Mouse (Mus musculus) midbrain, postnatal 0 days (tissue): ENCODE results near the gene Npm1. TPM values are rescaled to one million over a fixed set of nuclear protein-coding genes. Genes with fewer than 3 reads are reported as not detected.

Experiments used
- ATAC-seq: fragments of 200-750 bp; cut with Nextera tagmentation; 2 replicates; pipeline ENCODE4 v1.8.0; 2017; ENCODE audit warnings: moderate number of reproducible peaks, mild to moderate bottlenecking, moderate TSS enrichment, moderate library complexity; ENCODE audit not compliant: low FRiP score
- DNase-seq: peaks from one replicate; pipeline ENCODE4 v3.0.0-alpha.2; 2015; ENCODE audit warnings: low spot score
- H3K27ac ChIP-seq: fragments of 300-500 bp; sonication (generic); 2 replicates; pipeline ENCODE4 v1.5.1; 2014; ENCODE audit warnings: low read depth, mild to moderate bottlenecking, low read length, mixed read lengths
- H3K27me3 ChIP-seq: fragments of 300-500 bp; sonication (generic); 2 replicates; pipeline ENCODE4 v1.6.1; 2014; ENCODE audit warnings: low read length, control low read depth, mixed read lengths; ENCODE audit not compliant: insufficient read depth
- H3K36me3 ChIP-seq: fragments of 300-500 bp; sonication (generic); 2 replicates; pipeline ENCODE4 v1.6.1; 2014; ENCODE audit warnings: low read length, control low read depth, mixed read lengths; ENCODE audit not compliant: insufficient read depth
- H3K4me1 ChIP-seq: fragments of 300-500 bp; sonication (generic); 2 replicates; pipeline ENCODE4 v1.6.1; 2014; ENCODE audit warnings: mild to moderate bottlenecking, control low read depth, antibody characterized with exemption, low read length, mixed read lengths; ENCODE audit not compliant: insufficient read depth
- H3K4me2 ChIP-seq: fragments of 300-500 bp; sonication (generic); 2 replicates; pipeline ENCODE4 v1.6.1; 2014; ENCODE audit warnings: low read depth, mild to moderate bottlenecking, low read length, mixed read lengths; ENCODE audit not compliant: poor library complexity, severe bottlenecking
- H3K4me3 ChIP-seq: fragments of 300-500 bp; sonication (generic); 2 replicates; pipeline ENCODE4 v1.5.1; 2014; ENCODE audit warnings: low read depth, mild to moderate bottlenecking, low read length, moderate library complexity
- H3K9ac ChIP-seq: fragments of 300-500 bp; sonication (generic); replicated peaks from 2 replicates; pipeline ENCODE4 v1.6.1; 2014; ENCODE audit warnings: mild to moderate bottlenecking, low read length, moderate library complexity, mixed read lengths; ENCODE audit not compliant: poor library complexity, severe bottlenecking
- H3K9me3 ChIP-seq: fragments of 300-500 bp; sonication (generic); 2 replicates; pipeline ENCODE4 v1.6.1; 2016; ENCODE audit warnings: low read length, control low read depth
- CTCF ChIP-seq: IDR thresholded peaks from 2 replicates; pipeline ENCODE4 v1.5.1; 2016; ENCODE audit warnings: antibody characterized with exemption, mild to moderate bottlenecking
- WGBS: fragments of 180-500 bp; shearing (Covaris S2); extraction: QIAGEN DNeasy Blood & Tissue Kit; methylation state at CpG from one replicate; pipeline ENCODE4 v1.1.7; 2014; 5-methylcytosine and 5-hydroxymethylcytosine counted together
- polyA plus RNA-seq: library from polyadenylated mRNA; unstranded; fragments of >200 nt; fragmentation: Nextera tagmentation; extraction: Ambion mirVana; gene quantifications from 2 replicates; pipeline ENCODE4 v1.2.1, GENCODE M21; 2015
- total RNA-seq: library from RNA; depleted of rRNA; stranded (reverse); fragments of >200 nt; gene quantifications from 2 replicates; pipeline ENCODE4 v1.2.3, GENCODE M21; 2014

Gene Npm1
- total and polyA plus RNA-seq, 2 experiments from 2014 or later, result 303 to 334 TPM

- peaks cover 29% of the 10 kb centered on the region for H3K36me3 ChIP-seq
- H3K27me3 ChIP-seq, result no peaks in the 10 kb centered on the region
- 92% methylated on average over 3 of the region's 3 CpGs for WGBS
- H3K4me2 ChIP-seq, result no peak overlapping the region
- H3K4me3 ChIP-seq, result no peak overlapping the region
- H3K27ac ChIP-seq, result no peak overlapping the region
- DNase-seq, result no peak
- TF ChIP-seq CTCF, result no peak
- ATAC-seq, result no peak
- H3K4me1 ChIP-seq, result no peaks in the 10 kb centered on the region
- H3K9ac ChIP-seq, result no peak overlapping the region
- no peaks in the 10 kb centered on the region for H3K9me3 ChIP-seq
Measured at GRCm38 (mm10) chr11:33154459-33154858, 8.5 kb downstream of the Npm1 start.

DNA sequence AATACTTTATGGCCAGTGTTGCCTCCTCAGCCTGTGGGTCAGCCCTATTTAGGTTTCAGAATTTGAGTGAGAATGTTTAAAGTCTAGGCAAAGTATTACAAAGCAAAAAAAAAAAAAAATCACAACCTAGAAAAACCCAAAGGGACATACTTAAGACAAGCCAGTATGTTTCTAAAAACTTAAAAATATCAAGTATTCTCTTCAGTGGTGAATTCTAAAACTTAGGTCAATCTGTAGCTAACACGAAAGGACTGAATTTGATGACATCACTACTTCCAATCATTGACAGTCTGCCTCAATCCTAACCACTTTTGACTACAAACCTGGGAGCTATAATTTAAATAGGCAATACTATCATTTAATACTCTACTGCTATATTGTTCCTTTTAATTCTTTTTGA is 10.0 kb downstream of the Npm1 start:
- no peaks in the 10 kb centered on the region for H3K4me1 ChIP-seq
- H3K27me3 ChIP-seq, result no peaks in the 10 kb centered on the region
- no peak overlapping the region for H3K27ac ChIP-seq
- ATAC-seq (no peak), DNase-seq (no peak)
- H3K9ac ChIP-seq, result no peak overlapping the region
- TF ChIP-seq CTCF, result no peak
- H3K9me3 ChIP-seq, result no peaks in the 10 kb centered on the region
- H3K4me2 ChIP-seq, result no peak overlapping the region
- 96% methylated on average over 1 of the region's 1 CpGs for WGBS
- peaks cover 27% of the 10 kb centered on the region for H3K36me3 ChIP-seq
- no peak overlapping the region for H3K4me3 ChIP-seq

- no peak for ATAC-seq
- TF ChIP-seq CTCF, result no peak
- 79% methylated on average over 4 of the region's 4 CpGs for WGBS
Measured at GRCm38 (mm10) chr11:33151780-33152145, 11.2 kb downstream of the Npm1 start.

DNA sequence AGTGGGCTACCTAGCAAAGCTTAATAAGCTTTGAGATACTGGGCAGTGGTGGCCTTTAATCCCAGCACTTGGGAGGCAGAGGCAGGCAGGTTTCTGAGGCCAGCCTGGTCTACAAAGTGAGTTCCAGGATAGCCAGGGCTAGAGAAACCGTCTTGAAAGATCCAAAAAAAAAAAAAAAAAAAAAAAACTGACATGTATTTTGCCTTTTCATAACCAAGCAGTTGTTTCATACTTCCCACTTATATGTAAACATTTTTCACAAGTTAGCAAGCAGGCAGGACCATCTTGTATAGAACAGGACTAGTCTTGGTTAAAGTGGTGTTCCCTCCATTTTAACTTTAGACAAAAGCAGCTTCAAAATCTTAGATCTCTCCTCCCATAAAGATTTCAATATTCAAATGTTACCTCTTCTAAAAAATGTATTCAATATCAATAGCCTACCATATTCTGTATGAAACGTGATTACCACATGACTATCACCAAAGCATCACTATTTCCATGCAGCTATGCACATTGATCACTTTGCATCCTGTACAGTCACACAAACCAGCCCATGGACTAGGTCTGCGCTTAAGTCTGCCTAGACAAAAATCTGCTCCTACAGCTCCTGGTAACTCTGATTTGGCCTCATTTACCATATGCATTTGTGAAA is 11.8 kb downstream of the Npm1 start:
- no peak for TF ChIP-seq CTCF
- H3K4me3 ChIP-seq, result no peak overlapping the region
- peaks cover 24% of the 10 kb centered on the region for H3K36me3 ChIP-seq
- no peak overlapping the region for H3K27ac ChIP-seq
- no peak overlapping the region for H3K9ac ChIP-seq
- 82% methylated on average over 3 of the region's 3 CpGs for WGBS
- no peaks in the 10 kb centered on the region for H3K9me3 ChIP-seq
- H3K27me3 ChIP-seq, result no peaks in the 10 kb centered on the region
- no peak for DNase-seq
- no peaks in the 10 kb centered on the region for H3K4me1 ChIP-seq
- no peak overlapping the region for H3K4me2 ChIP-seq
- no peak for ATAC-seq

More at GRCm38 (mm10) chr11:33151780-33152145, 11.2 kb downstream of the Npm1 start:
- H3K9ac ChIP-seq, result no peak overlapping the region
- no peak overlapping the region for H3K4me3 ChIP-seq
- H3K4me1 ChIP-seq, result no peaks in the 10 kb centered on the region
- DNase-seq, result no peak
- H3K27ac ChIP-seq, result no peak overlapping the region
- H3K36me3 ChIP-seq, result peaks cover 24% of the 10 kb centered on the region
- no peaks in the 10 kb centered on the region for H3K27me3 ChIP-seq
- no peak overlapping the region for H3K4me2 ChIP-seq
- H3K9me3 ChIP-seq, result no peaks in the 10 kb centered on the region

DNA sequence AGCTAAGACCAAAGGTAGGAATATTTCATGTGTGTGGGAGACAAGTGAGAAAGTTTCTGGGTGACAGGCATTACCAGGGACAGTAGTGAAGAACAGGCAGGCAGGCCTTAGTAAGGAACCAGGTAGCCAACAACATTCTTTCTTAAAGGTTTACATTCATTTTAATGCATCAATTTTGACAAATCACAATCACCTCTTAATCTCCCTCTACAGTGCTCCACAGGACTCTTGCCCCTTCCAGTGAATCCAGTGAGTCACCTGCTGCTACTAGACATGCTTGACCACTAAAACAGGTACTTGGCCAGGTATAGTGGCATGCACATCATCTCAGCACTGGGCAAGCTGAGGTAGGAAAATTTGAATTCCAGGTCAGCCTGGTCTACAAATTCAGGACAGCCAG is 12.6 kb downstream of the Npm1 start:
- H3K27ac ChIP-seq, result no peak overlapping the region
- H3K4me2 ChIP-seq, result no peak overlapping the region
- H3K9me3 ChIP-seq, result no peaks in the 10 kb centered on the region
- peaks cover 22% of the 10 kb centered on the region for H3K36me3 ChIP-seq
- DNase-seq, result no peak
- TF ChIP-seq CTCF, result no peak
- no peak overlapping the region for H3K4me3 ChIP-seq
- no peak overlapping the region for H3K9ac ChIP-seq
- H3K27me3 ChIP-seq, result peaks cover 4% of the 10 kb centered on the region; the same call in 1 of the 2 replicates
- 0 out of 2 replicates have a peak, but pooled peaks cover 2% of the 10 kb centered on the region for H3K4me1 ChIP-seq
- no peak for ATAC-seq

DNA sequence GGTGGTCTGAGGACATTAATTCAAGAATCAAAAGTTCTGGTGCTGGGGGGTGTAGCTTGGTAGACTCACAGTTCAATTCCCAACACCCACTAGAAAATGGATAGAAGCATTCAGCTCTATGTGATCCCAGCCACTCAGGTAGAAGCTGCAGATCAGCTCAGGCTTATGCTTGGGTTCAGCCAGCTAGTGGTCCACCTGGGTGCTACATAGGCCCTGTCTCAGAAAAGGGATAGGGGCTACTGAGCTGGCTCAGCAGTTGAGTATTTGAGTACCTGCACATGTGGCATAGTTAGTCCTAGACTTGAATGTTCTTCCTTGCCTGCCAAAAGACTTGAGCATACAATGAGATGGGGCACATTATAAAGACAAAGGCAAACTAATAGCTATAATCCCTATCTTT is 13.6 kb downstream of the Npm1 start:
- no peak for TF ChIP-seq CTCF

More for the DNA sequence above, 13.6 kb downstream of the Npm1 start:
- no peak for ATAC-seq
- Histone ChIP-seq H3K4me3 (no peak overlapping the region), H3K4me2 (no peak overlapping the region), H3K9me3 (no peaks in the 10 kb centered on the region), H3K4me1 (0 out of 2 replicates have a peak, but pooled peaks cover 3% of the 10 kb centered on the region), H3K36me3 (peaks cover 20% of the 10 kb centered on the region), H3K27ac (no peak overlapping the region), H3K27me3 (peaks cover 10% of the 10 kb centered on the region; the same call in 1 of the 2 replicates), H3K9ac (no peak overlapping the region)
- no peak for DNase-seq
